Mouse (Mus musculus): ENCODE results near the gene Tcfl5. TPM values are rescaled to one million over a fixed set of nuclear protein-coding genes. Genes with fewer than 3 reads are reported as not detected.

Tcfl5 gene
- 0.44 TPM in 1 of 2 replicates, not detected in the other for polyA plus RNA-seq (2012; ENCODE audit: insufficient read depth, low replicate concordance)

GRCm38 (mm10) chr2:180642555-180643260 lies at the start of gene Tcfl5:
TSS of gene Tcfl5 (minus strand) at chr2:180642708.
- Histone ChIP-seq H3K36me3 (replicated peaks; ENCODE audit: low read length) (no peaks in the 10 kb centered on the region), H3K9me3 (peaks cover 20% of the 10 kb centered on the region), H3K27me3 (replicated peaks) (peaks cover 74% of the 10 kb centered on the region), H3K4me3 (replicated peaks) (peak within 1 kb of the TSS; percentile 86), H3K4me1 (peaks cover 9% of the 10 kb centered on the region)
- no peak for TF ChIP-seq FLI1 (IDR thresholded peaks at IDR 0.05; ENCODE audit: low read length)
- TF ChIP-seq GATA1 (IDR thresholded peaks at IDR 0.05; ENCODE audit: borderline replicate concordance, low read length), result no peak

- Histone ChIP-seq H3K4me3 (replicated peaks) (peak overlapping the region; percentile 12), H3K36me3 (replicated peaks; ENCODE audit: low read length) (peaks cover 68% of the 10 kb centered on the region), H3K27me3 (replicated peaks) (no peaks in the 10 kb centered on the region), H3K9me3 (no peaks in the 10 kb centered on the region), H3K4me1 (peaks cover 62% of the 10 kb centered on the region)
- TF ChIP-seq GATA1 (IDR thresholded peaks at IDR 0.05; ENCODE audit: borderline replicate concordance, low read length), result no peak
These were observed 47.3 kb upstream of the Tcfl5 start for GRCm38 (mm10) chr2:180689841-180690240.

DNA sequence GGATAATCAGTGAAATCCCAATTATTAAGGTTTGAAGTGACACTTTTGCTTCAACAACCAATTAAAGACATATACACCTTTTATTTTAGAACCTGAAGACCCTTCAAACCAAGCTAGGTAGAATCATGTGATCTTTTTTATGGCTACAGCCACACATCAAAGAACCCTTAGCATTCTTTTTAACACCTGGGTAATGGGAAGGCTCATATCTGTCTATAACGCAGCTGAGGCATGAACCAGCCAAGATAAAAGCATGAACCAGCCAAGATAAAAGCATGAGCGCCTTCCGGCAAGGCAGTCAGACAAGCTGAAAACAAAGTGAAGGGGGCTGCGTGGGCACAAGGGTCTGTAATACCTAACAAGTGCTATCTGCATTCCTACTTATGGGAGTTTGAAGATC lies 41.5 kb upstream of the Tcfl5 start:
- no peaks in the 10 kb centered on the region for H3K9me3 ChIP-seq
- peaks cover 97% of the 10 kb centered on the region for H3K36me3 ChIP-seq (replicated peaks; ENCODE audit: low read length)
- TF ChIP-seq GATA1 (IDR thresholded peaks at IDR 0.05; ENCODE audit: borderline replicate concordance, low read length) (no peak), FLI1 (IDR thresholded peaks at IDR 0.05; ENCODE audit: low read length) (no peak)
- no peaks in the 10 kb centered on the region for H3K27me3 ChIP-seq (replicated peaks)
- no peak overlapping the region for H3K4me3 ChIP-seq (replicated peaks)
- peaks cover 4% of the 10 kb centered on the region for H3K4me1 ChIP-seq

GRCm38 (mm10) chr2:180683524-180683923 lies 41.0 kb upstream of the Tcfl5 start:
- no peak for TF ChIP-seq FLI1 (IDR thresholded peaks at IDR 0.05; ENCODE audit: low read length)
- no peak for TF ChIP-seq GATA1 (IDR thresholded peaks at IDR 0.05; ENCODE audit: borderline replicate concordance, low read length)
- Histone ChIP-seq H3K36me3 (replicated peaks; ENCODE audit: low read length) (peaks cover 95% of the 10 kb centered on the region), H3K27me3 (replicated peaks) (no peaks in the 10 kb centered on the region), H3K4me1 (peaks cover 6% of the 10 kb centered on the region), H3K4me3 (replicated peaks) (no peak overlapping the region), H3K9me3 (no peaks in the 10 kb centered on the region)

DNA sequence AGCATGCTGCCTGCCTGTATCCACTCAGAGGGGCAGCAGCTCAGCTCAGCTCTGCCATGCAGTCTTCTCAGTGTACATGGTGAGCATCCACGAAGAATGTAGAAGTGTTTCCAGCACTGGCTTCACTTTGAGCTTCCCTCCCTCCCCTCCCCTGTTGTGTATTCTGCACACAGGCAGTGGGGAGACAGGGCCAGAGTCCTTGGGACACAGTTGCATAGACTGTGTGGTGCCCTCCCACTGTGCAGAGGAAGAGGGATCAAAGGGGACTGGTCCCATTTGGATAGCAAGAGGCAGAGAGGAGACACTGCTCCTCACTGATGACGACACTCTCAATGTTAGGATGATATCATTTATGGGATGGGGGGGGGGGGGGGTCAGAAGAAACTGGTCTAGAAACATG lies 38.7 kb upstream of the Tcfl5 start:
- peaks cover 74% of the 10 kb centered on the region for H3K36me3 ChIP-seq (replicated peaks; ENCODE audit: low read length)
- no peak for TF ChIP-seq GATA1 (IDR thresholded peaks at IDR 0.05; ENCODE audit: borderline replicate concordance, low read length)
- no peak for TF ChIP-seq FLI1 (IDR thresholded peaks at IDR 0.05; ENCODE audit: low read length)
- H3K4me1 ChIP-seq, result peaks cover 7% of the 10 kb centered on the region
- no peak overlapping the region for H3K4me3 ChIP-seq (replicated peaks)
- H3K9me3 ChIP-seq, result no peaks in the 10 kb centered on the region
- H3K27me3 ChIP-seq (replicated peaks), result no peaks in the 10 kb centered on the region

DNA sequence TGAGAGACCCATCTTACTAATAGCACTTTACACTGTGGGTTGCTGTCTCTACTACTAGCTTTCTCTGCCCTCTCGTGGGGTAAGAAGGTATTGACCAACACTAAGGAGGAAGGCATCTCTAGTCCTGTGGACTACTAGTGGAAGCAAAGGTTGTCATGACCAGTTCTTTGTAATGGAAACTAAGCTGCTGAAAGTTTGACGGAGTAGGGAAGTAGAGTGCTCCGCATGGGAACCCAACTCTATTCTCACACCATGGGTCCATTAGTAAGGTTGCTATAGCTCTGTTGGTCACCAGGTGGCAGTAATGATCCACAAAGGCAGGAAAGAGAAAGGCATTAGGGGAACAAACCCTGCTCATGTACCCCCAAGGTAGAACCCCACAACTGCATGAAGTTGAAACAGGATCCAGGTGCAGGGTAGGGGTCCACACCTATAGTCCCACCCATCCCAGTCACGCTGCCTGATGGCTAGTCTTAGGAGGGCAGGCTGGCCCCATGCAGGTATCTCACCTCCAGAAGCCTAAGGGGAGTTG lies 36.2 kb upstream of the Tcfl5 start:
- TF ChIP-seq FLI1 (IDR thresholded peaks at IDR 0.05; ENCODE audit: low read length) (no peak), GATA1 (IDR thresholded peaks at IDR 0.05; ENCODE audit: borderline replicate concordance, low read length) (no peak)
- Histone ChIP-seq H3K36me3 (replicated peaks; ENCODE audit: low read length) (peaks cover 68% of the 10 kb centered on the region), H3K4me3 (replicated peaks) (no peak overlapping the region), H3K4me1 (peaks cover 7% of the 10 kb centered on the region), H3K27me3 (replicated peaks) (no peaks in the 10 kb centered on the region), H3K9me3 (no peaks in the 10 kb centered on the region)

GRCm38 (mm10) chr2:180676706-180677105 lies 34.2 kb upstream of the Tcfl5 start:
- Histone ChIP-seq H3K36me3 (replicated peaks; ENCODE audit: low read length) (peaks cover 68% of the 10 kb centered on the region), H3K4me1 (peaks cover 14% of the 10 kb centered on the region), H3K27me3 (replicated peaks) (no peaks in the 10 kb centered on the region), H3K4me3 (replicated peaks) (no peak overlapping the region), H3K9me3 (no peaks in the 10 kb centered on the region)
- no peak for TF ChIP-seq GATA1 (IDR thresholded peaks at IDR 0.05; ENCODE audit: borderline replicate concordance, low read length)
- TF ChIP-seq FLI1 (IDR thresholded peaks at IDR 0.05; ENCODE audit: low read length), result no peak

- TF ChIP-seq GATA1 (IDR thresholded peaks at IDR 0.05; ENCODE audit: borderline replicate concordance, low read length) (no peak), FLI1 (IDR thresholded peaks at IDR 0.05; ENCODE audit: low read length) (no peak)
- H3K9me3 ChIP-seq, result no peaks in the 10 kb centered on the region
- H3K4me3 ChIP-seq (replicated peaks), result no peak overlapping the region
- H3K36me3 ChIP-seq (replicated peaks; ENCODE audit: low read length), result peaks cover 76% of the 10 kb centered on the region
- no peaks in the 10 kb centered on the region for H3K27me3 ChIP-seq (replicated peaks)
- H3K4me1 ChIP-seq, result peaks cover 5% of the 10 kb centered on the region
These were observed 19.5 kb upstream of the Tcfl5 start for GRCm38 (mm10) chr2:180662008-180662407.

GRCm38 (mm10) chr2:180660521-180660920 lies 18.0 kb upstream of the Tcfl5 start:
- Histone ChIP-seq H3K4me1 (peaks cover 10% of the 10 kb centered on the region), H3K36me3 (replicated peaks; ENCODE audit: low read length) (peaks cover 61% of the 10 kb centered on the region), H3K9me3 (no peaks in the 10 kb centered on the region), H3K4me3 (replicated peaks) (no peak overlapping the region), H3K27me3 (replicated peaks) (no peaks in the 10 kb centered on the region)
- TF ChIP-seq GATA1 (IDR thresholded peaks at IDR 0.05; ENCODE audit: borderline replicate concordance, low read length), result no peak
- TF ChIP-seq FLI1 (IDR thresholded peaks at IDR 0.05; ENCODE audit: low read length), result no peak

- peaks cover 13% of the 10 kb centered on the region for H3K4me1 ChIP-seq
- no peak overlapping the region for H3K4me3 ChIP-seq (replicated peaks)
- peaks cover 4% of the 10 kb centered on the region for H3K27me3 ChIP-seq (replicated peaks)
- TF ChIP-seq FLI1 (IDR thresholded peaks at IDR 0.05; ENCODE audit: low read length) (no peak), GATA1 (IDR thresholded peaks at IDR 0.05; ENCODE audit: borderline replicate concordance, low read length) (no peak)
- peaks cover 51% of the 10 kb centered on the region for H3K36me3 ChIP-seq (replicated peaks; ENCODE audit: low read length)
- no peaks in the 10 kb centered on the region for H3K9me3 ChIP-seq
These were observed 17.0 kb upstream of the Tcfl5 start for GRCm38 (mm10) chr2:180659353-180660150.

Data from megakaryocyte, embryonic 14.5 days (primary cell).